Mouse (Mus musculus) limb, embryonic 13.5 days (tissue): ENCODE data around the gene Mbnl1. TPM values are rescaled to one million over a fixed set of nuclear protein-coding genes. Genes with fewer than 3 reads are reported as not detected.

Experiments used
- ATAC-seq: fragments of 200-750 bp; cut with Nextera tagmentation; 2 replicates; pipeline ENCODE4 v1.8.0; 2017; ENCODE audit warnings: low read depth, moderate number of reproducible peaks, moderate TSS enrichment; ENCODE audit not compliant: low FRiP score
- H3K27ac ChIP-seq: fragments of 300-500 bp; sonication (generic); 2 replicates; pipeline ENCODE4 v1.5.1; 2015; ENCODE audit warnings: inconsistent platforms, mild to moderate bottlenecking, moderate library complexity
- H3K27me3 ChIP-seq: fragments of 300-500 bp; sonication (generic); 2 replicates; pipeline ENCODE4 v1.6.1; 2015; ENCODE audit warnings: mild to moderate bottlenecking, inconsistent platforms
- H3K36me3 ChIP-seq: fragments of 300-500 bp; sonication (generic); 2 replicates; pipeline ENCODE4 v1.6.1; 2015; ENCODE audit warnings: inconsistent platforms, mild to moderate bottlenecking, moderate library complexity
- H3K4me1 ChIP-seq: fragments of 300-500 bp; sonication (generic); 2 replicates; pipeline ENCODE4 v1.6.1; 2015; ENCODE audit warnings: inconsistent platforms
- H3K4me2 ChIP-seq: fragments of 300-500 bp; sonication (generic); replicated peaks from 2 replicates; pipeline ENCODE4 v1.6.1; 2015; ENCODE audit warnings: inconsistent platforms, mild to moderate bottlenecking, moderate library complexity
- H3K4me3 ChIP-seq: fragments of 300-500 bp; sonication (generic); 2 replicates; pipeline ENCODE4 v1.5.1; 2015; ENCODE audit warnings: moderate library complexity, mild to moderate bottlenecking, inconsistent platforms
- H3K9ac ChIP-seq: fragments of 300-500 bp; sonication (generic); 2 replicates; pipeline ENCODE4 v1.6.1; 2015; ENCODE audit warnings: mild to moderate bottlenecking, inconsistent platforms
- H3K9me3 ChIP-seq: fragments of 300-500 bp; sonication (generic); 2 replicates; pipeline ENCODE4 v1.6.1; 2016; ENCODE audit warnings: inconsistent platforms
- WGBS: fragments of 180-500 bp; shearing (Covaris S2); methylation state at CpG from one replicate; pipeline ENCODE4 v1.1.7; 2015; 5-methylcytosine and 5-hydroxymethylcytosine counted together
- polyA plus RNA-seq: library from polyadenylated mRNA; unstranded; fragments of >200 nt; fragmentation: Nextera tagmentation; extraction: Ambion mirVana; gene quantifications from 2 replicates; pipeline ENCODE4 v1.2.1, GENCODE M21; 2015

The Mbnl1 gene
- polyA plus RNA-seq, 1 experiment from 2014 or later: 89.7 TPM

- Histone ChIP-seq H3K9ac (no peak overlapping the region), H3K4me1 (no peaks in the 10 kb centered on the region; the same call in 1 of the 2 replicates), H3K27me3 (no peaks in the 10 kb centered on the region), H3K4me3 (no peak overlapping the region), H3K9me3 (no peaks in the 10 kb centered on the region), H3K27ac (no peak overlapping the region), H3K36me3 (peaks cover 19% of the 10 kb centered on the region), H3K4me2 (no peak overlapping the region)
- 11% methylated on average over 2 of the region's 2 CpGs for WGBS
- ATAC-seq: no peak
Observed at GRCm38 (mm10) chr3:60608952-60609403, 136.3 kb downstream of the Mbnl1 start.

GRCm38 (mm10) chr3:60611839-60612238 lies 139.2 kb downstream of the Mbnl1 start:
- Histone ChIP-seq H3K4me1 (peaks cover 9% of the 10 kb centered on the region), H3K9ac (no peak overlapping the region), H3K9me3 (no peaks in the 10 kb centered on the region), H3K4me2 (no peak overlapping the region), H3K36me3 (peaks cover 12% of the 10 kb centered on the region), H3K27me3 (no peaks in the 10 kb centered on the region), H3K27ac (no peak overlapping the region), H3K4me3 (no peak overlapping the region)
- 19% methylated on average over 2 of the region's 2 CpGs for WGBS
- no peak for ATAC-seq

DNA sequence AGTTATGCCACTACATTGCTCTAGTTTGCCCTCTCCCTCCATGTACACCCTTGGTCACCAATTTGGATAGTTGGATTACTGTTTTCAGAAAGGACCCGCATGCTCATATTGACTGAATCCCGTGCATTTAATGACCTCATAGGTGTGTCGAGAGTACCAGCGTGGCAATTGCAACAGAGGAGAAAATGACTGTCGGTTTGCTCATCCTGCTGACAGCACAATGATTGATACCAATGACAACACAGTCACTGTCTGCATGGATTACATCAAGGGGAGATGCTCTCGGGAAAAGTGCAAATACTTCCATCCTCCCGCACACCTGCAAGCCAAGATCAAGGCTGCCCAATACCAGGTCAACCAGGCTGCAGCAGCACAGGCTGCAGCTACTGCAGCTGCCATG lies 140.5 kb downstream of the Mbnl1 start:
- Histone ChIP-seq H3K36me3 (peaks cover 16% of the 10 kb centered on the region), H3K4me2 (no peak overlapping the region), H3K4me3 (no peak overlapping the region), H3K4me1 (peaks cover 9% of the 10 kb centered on the region), H3K27me3 (no peaks in the 10 kb centered on the region), H3K9me3 (no peaks in the 10 kb centered on the region), H3K27ac (no peak overlapping the region), H3K9ac (no peak overlapping the region)
- WGBS: 92% methylated on average over 7 of the region's 7 CpGs
- no peak for ATAC-seq

- no peak overlapping the region for H3K27ac ChIP-seq
- no peak for ATAC-seq
- WGBS: 86% methylated on average over 7 of the region's 7 CpGs
- no peaks in the 10 kb centered on the region for H3K9me3 ChIP-seq
- peaks cover 9% of the 10 kb centered on the region for H3K4me1 ChIP-seq
- H3K9ac ChIP-seq: no peak overlapping the region
- H3K27me3 ChIP-seq: no peaks in the 10 kb centered on the region
- no peak overlapping the region for H3K4me3 ChIP-seq
- H3K4me2 ChIP-seq: no peak overlapping the region
- peaks cover 16% of the 10 kb centered on the region for H3K36me3 ChIP-seq
Observed at GRCm38 (mm10) chr3:60614516-60614915, 141.9 kb downstream of the Mbnl1 start.

DNA sequence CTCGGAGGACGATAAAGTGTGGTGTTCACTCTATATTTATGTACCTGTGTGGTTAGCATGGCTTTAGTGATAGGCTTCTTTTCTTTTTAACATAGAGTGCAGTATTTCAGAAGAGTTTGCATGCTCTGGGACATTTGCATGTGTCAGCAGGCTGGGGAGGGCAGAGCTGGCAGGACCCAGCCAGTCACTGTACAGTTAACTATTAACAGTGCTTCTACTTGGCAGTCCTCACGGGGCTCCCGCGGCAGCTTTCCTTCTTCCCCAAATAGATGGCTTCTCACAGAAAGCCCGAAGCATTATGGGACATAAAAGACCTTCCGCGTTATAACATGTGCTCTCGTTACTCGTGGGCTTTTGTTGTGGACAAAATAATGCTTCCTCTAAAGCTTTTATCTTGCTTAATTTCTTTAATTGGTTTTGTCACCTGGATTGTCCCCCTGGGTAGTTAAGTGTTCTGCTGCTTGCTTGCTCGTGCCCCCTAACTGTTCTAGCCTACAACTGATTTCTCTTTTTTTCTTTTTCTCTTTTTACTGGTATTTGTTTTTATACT lies 142.5 kb downstream of the Mbnl1 start:
- WGBS: 45% methylated on average over 11 of the region's 11 CpGs
- Histone ChIP-seq H3K36me3 (peaks cover 16% of the 10 kb centered on the region), H3K4me2 (no peak overlapping the region), H3K9ac (no peak overlapping the region), H3K27me3 (no peaks in the 10 kb centered on the region), H3K4me3 (no peak overlapping the region), H3K9me3 (no peaks in the 10 kb centered on the region), H3K27ac (no peak overlapping the region), H3K4me1 (peaks cover 9% of the 10 kb centered on the region)
- no peak for ATAC-seq

- Histone ChIP-seq H3K4me1 (peaks cover 9% of the 10 kb centered on the region), H3K4me3 (no peak overlapping the region), H3K4me2 (no peak overlapping the region), H3K9me3 (no peaks in the 10 kb centered on the region), H3K36me3 (peaks cover 16% of the 10 kb centered on the region), H3K9ac (no peak overlapping the region), H3K27me3 (no peaks in the 10 kb centered on the region), H3K27ac (no peak overlapping the region)
- 43% methylated on average over 7 of the region's 7 CpGs for WGBS
- no peak; the same call in 1 of the 2 replicates for ATAC-seq
Observed at GRCm38 (mm10) chr3:60615615-60616014, 143.0 kb downstream of the Mbnl1 start.

DNA sequence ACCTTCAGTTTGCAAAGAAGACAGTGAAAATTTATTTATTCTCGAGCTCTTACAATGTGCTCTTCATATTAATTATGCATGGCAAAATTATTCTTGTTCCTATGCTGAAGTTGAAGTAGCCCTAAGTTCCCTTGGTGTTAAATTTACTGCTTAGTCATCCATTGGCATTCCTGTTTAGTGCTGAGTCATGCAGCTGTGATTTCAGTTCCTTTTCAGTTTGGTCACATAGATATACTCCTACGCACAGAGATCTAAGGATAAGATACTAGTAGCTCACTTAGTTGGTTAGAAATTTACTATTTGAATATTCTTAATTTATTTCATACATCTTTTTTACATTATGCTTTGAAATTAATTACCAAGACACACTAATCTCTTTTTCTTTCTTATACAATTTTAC lies 143.5 kb downstream of the Mbnl1 start:
- H3K4me2 ChIP-seq: no peak overlapping the region
- peaks cover 16% of the 10 kb centered on the region for H3K36me3 ChIP-seq
- 88% methylated on average over 2 of the region's 2 CpGs for WGBS
- H3K4me1 ChIP-seq: peaks cover 14% of the 10 kb centered on the region
- no peak overlapping the region for H3K9ac ChIP-seq
- H3K4me3 ChIP-seq: no peak overlapping the region
- no peaks in the 10 kb centered on the region for H3K9me3 ChIP-seq
- no peak overlapping the region for H3K27ac ChIP-seq
- ATAC-seq: no peak
- H3K27me3 ChIP-seq: no peaks in the 10 kb centered on the region

GRCm38 (mm10) chr3:60617643-60618042 lies 145.0 kb downstream of the Mbnl1 start:
- no peak overlapping the region for H3K4me2 ChIP-seq

GRCm38 (mm10) chr3:60620236-60620635 lies 147.6 kb downstream of the Mbnl1 start:
- Histone ChIP-seq H3K36me3 (peaks cover 13% of the 10 kb centered on the region), H3K9me3 (no peaks in the 10 kb centered on the region), H3K4me3 (no peak overlapping the region), H3K27me3 (no peaks in the 10 kb centered on the region), H3K9ac (no peak overlapping the region), H3K4me2 (no peak overlapping the region), H3K4me1 (peaks cover 12% of the 10 kb centered on the region), H3K27ac (no peak overlapping the region)
- no peak for ATAC-seq
- WGBS: 81% methylated on average over 2 of the region's 2 CpGs

More at GRCm38 (mm10) chr3:60617643-60618042, 145.0 kb downstream of the Mbnl1 start:
- no peak overlapping the region for H3K27ac ChIP-seq
- H3K4me3 ChIP-seq: no peak overlapping the region
- peaks cover 15% of the 10 kb centered on the region for H3K4me1 ChIP-seq
- H3K27me3 ChIP-seq: no peaks in the 10 kb centered on the region
- ATAC-seq: no peak
- no peak overlapping the region for H3K9ac ChIP-seq
- peaks cover 20% of the 10 kb centered on the region for H3K36me3 ChIP-seq
- H3K9me3 ChIP-seq: no peaks in the 10 kb centered on the region
- WGBS: 73% methylated on average over 1 of the region's 1 CpGs

DNA sequence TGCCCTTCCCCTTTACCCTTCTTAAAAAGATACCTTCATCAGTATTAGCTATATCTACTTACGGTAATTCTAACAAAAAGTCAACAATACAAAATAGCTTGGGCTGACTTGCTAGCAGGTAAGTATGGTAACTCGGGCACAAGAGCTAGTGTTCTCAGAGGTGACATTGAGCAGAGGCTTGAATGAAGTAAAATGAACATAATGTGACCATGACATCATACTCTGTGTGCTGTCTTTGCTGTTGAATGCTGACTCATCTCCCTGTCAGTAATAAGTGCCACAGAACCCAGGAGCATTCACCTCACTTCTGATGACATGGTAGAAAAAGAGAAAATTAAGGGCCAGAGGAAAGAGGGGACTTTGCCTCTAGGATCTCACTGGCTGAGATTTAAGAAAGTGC lies 158.6 kb downstream of the Mbnl1 start:
- H3K36me3 ChIP-seq: peaks cover 13% of the 10 kb centered on the region
- 96% methylated on average over 2 of the region's 2 CpGs for WGBS
- no peak overlapping the region for H3K4me2 ChIP-seq
- no peaks in the 10 kb centered on the region for H3K9me3 ChIP-seq
- ATAC-seq: no peak
- H3K4me3 ChIP-seq: no peak overlapping the region
- H3K9ac ChIP-seq: no peak overlapping the region
- H3K27ac ChIP-seq: no peak overlapping the region
- H3K4me1 ChIP-seq: no peaks in the 10 kb centered on the region
- no peaks in the 10 kb centered on the region for H3K27me3 ChIP-seq

- no peak for ATAC-seq
- 90% methylated on average over 5 of the region's 5 CpGs for whole genome bisulfite sequencing
- no peaks in the 10 kb centered on the region for H3K27me3 ChIP-seq
- H3K4me3 ChIP-seq: no peak overlapping the region
- H3K4me2 ChIP-seq: no peak overlapping the region
- H3K36me3 ChIP-seq: peaks cover 10% of the 10 kb centered on the region
- H3K4me1 ChIP-seq: no peaks in the 10 kb centered on the region
- no peaks in the 10 kb centered on the region for H3K9me3 ChIP-seq
- no peak overlapping the region for H3K27ac ChIP-seq
- H3K9ac ChIP-seq: no peak overlapping the region
Observed at GRCm38 (mm10) chr3:60631754-60632153, 159.1 kb downstream of the Mbnl1 start.

DNA sequence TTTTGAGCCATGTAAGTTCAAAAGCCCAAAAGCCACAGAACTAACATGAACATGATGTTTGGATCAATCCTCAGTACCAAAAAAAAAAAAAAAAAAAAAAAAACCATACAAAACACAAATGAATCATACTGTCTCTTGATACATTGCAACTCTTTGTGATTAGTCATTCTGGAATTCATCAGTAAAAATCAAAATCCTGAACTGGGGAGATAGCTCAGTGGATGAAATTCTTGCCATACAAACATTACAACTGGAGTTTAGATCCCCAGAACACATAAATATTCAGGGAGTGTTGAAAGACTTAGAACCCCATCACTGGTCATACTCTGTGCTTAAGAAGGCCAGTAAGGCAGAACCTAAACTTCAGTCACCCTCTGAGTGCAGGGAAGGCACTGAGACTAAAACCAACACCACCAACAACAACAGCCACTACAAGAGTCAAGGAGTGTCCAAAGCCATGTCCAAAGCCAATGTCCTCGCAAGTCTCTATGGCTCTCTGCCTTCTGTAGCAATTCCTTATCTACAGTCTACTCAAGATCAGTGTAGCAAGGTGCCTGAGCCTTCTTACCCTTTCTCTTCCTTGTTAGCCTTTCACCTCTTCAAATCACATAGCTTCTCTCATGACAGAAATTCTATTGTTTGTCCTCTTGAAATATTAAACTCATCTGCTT lies 160.3 kb downstream of the Mbnl1 start:
- no peak for ATAC-seq
- 92% methylated on average over 1 of the region's 1 CpGs for WGBS
- H3K4me1 ChIP-seq: no peaks in the 10 kb centered on the region
- H3K36me3 ChIP-seq: peaks cover 10% of the 10 kb centered on the region
- no peak overlapping the region for H3K9ac ChIP-seq
- H3K27me3 ChIP-seq: no peaks in the 10 kb centered on the region
- no peak overlapping the region for H3K4me2 ChIP-seq
- H3K27ac ChIP-seq: no peak overlapping the region
- H3K9me3 ChIP-seq: no peaks in the 10 kb centered on the region
- no peak overlapping the region for H3K4me3 ChIP-seq

DNA sequence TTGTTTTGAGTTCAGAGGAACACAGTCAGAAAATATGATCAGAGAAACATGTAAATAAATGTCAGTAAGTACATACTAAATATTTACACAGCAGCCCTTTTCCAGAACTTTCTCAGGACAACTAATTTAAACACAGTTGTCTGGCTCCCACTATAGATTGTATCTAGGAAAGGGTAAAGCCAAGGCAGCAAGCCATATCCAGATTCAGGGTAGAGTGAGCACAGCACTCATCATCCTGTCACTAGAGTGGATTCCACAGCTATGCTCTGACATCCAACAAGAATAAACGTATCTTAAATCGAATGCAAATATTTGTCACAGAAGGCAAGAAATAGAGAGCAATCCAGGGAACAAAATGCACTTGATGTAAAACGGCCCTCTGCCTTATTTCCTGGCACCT lies 165.9 kb downstream of the Mbnl1 start:
- H3K9ac ChIP-seq: no peak overlapping the region
- H3K4me3 ChIP-seq: no peak overlapping the region
- no peaks in the 10 kb centered on the region for H3K4me1 ChIP-seq
- no peak overlapping the region for H3K27ac ChIP-seq
- no peaks in the 10 kb centered on the region for H3K9me3 ChIP-seq
- H3K36me3 ChIP-seq: no peaks in the 10 kb centered on the region
- H3K4me2 ChIP-seq: no peak overlapping the region
- no peak for ATAC-seq
- 70% methylated on average over 3 of the region's 3 CpGs for WGBS
- H3K27me3 ChIP-seq: no peaks in the 10 kb centered on the region
